Mouse (Mus musculus): Measurements from ENCODE around the gene Slco1a5. TPM values are rescaled to one million over a fixed set of nuclear protein-coding genes. Genes with fewer than 3 reads are reported as not detected.

Slco1a5 gene
- polyA plus RNA-seq, 1 experiment from 2014 or later = 0.12 TPM

DNA sequence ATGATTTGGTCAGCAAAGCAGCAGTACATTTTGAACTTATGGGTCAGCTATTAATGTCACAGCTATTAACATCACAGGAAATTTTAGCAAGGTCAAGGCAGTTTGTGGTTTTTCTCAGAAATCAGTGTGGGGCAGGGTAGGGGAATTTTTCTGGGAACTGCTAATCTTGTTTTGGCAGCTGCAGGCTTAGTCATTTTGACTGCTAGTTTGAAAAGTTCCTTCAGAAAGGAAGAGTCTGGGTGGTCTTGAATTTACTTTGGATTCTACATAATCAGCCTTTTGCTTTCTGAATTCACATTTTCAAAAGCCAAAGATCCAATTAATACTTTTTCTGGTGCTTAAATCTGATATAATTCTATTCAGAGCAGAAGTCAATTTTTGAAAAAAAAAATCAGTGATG is 113.0 kb downstream of the Slco1a5 start:
- no peak for DNase-seq
- Histone ChIP-seq H3K27ac (ENCODE audit: low read depth) (no peak overlapping the region), H3K4me1 (ENCODE audit: insufficient read depth) (no peaks in the 10 kb centered on the region), H3K9ac (no peak overlapping the region), H3K9me3 (ENCODE audit: low read depth, low read length) (no peaks in the 10 kb centered on the region), H3K36me3 (ENCODE audit: insufficient read depth) (no peaks in the 10 kb centered on the region), H3K4me3 (ENCODE audit: low read depth, low read length) (no peak overlapping the region), H3K4me2 (no peak overlapping the region), H3K27me3 (ENCODE audit: insufficient read depth, low read length) (no peaks in the 10 kb centered on the region)
- TF ChIP-seq CTCF (IDR thresholded peaks at IDR 0.05; ENCODE audit: low read depth) = no peak
- no peak for ATAC-seq (ENCODE audit: insufficient read depth)

DNA sequence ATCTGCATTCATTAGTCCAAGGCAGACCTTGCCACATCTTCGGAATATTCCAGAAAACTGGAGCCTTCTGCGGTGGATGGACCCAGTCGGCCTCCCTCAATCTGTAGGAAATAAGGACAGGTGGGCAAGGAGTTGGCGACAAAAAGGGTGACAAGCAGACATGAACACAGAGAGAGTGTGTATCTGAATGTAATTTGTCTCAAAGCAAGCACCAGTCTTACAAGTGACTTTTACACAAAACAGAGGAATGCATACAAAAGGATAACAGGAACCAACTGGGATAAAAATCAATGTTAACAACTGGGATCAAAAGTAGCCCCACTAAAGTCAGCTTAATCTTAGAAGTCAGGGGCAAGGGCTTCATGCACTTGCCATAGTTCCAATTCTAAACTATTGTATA is 114.4 kb downstream of the Slco1a5 start, which contains the start of gene Slco1a6:
Slco1a6 (minus strand) TSS at position 101 of the 400 bp plus-strand sequence.
- Histone ChIP-seq H3K27ac (ENCODE audit: low read depth) (no peak within 1 kb of the TSS), H3K27me3 (ENCODE audit: insufficient read depth, low read length) (no peaks in the 10 kb centered on the region), H3K4me1 (ENCODE audit: insufficient read depth) (no peaks in the 10 kb centered on the region), H3K4me3 (ENCODE audit: low read depth, low read length) (no peak within 1 kb of the TSS), H3K4me2 (no peak within 1 kb of the TSS), H3K9ac (no peak within 1 kb of the TSS), H3K36me3 (ENCODE audit: insufficient read depth) (no peaks in the 10 kb centered on the region), H3K9me3 (ENCODE audit: low read depth, low read length) (no peaks in the 10 kb centered on the region)
- DNase-seq = no peak
- WGBS = 88% methylated on average over 4 of the region's 4 CpGs
- no peak for ATAC-seq (ENCODE audit: insufficient read depth)
- no peak for TF ChIP-seq CTCF (IDR thresholded peaks at IDR 0.05; ENCODE audit: low read depth)

DNA sequence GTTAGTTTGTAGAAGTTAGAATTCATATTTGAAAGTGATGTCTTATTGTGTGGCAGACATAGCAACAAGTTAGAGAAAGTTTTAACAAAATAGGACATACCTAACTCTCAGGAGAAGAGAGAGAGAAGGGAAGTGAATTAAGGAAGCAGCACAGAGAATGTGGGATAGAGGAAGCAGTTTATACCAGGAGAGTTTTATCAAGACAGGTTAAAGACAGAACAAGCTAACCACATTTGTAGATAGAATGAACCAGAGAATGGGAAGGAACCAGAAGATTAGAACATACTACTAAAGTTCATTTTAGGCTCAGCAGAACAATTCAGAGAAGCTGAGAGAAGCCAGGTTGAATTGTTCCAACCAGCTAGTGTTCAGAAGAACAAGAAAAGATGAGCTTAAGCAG is 122.3 kb downstream of the Slco1a5 start:
- Histone ChIP-seq H3K27me3 (ENCODE audit: insufficient read depth, low read length) (no peaks in the 10 kb centered on the region), H3K9ac (no peak overlapping the region)
- TF ChIP-seq CTCF (IDR thresholded peaks at IDR 0.05; ENCODE audit: low read depth) = no peak

DNA sequence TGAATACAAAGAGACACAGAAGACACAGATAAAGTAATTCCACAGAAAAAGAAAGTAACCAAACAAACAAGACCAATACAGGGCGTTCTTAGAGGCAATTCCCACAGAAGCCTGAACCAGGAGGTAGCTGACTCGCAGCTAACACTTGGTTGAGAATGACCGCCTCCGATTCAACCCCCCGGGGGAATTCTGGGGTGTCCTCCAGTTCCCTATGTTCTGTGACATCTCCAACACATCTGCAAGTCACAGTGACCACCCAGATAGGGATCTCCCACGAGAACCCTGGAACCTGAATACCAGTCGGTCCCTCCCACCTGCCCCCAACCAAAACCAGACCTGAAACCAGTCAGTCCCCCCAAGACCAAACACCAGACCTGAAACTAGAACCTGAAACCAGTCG is 128.5 kb downstream of the Slco1a5 start:
- H3K27ac ChIP-seq (ENCODE audit: low read depth) = no peak overlapping the region
- no peak overlapping the region for H3K4me3 ChIP-seq (ENCODE audit: low read depth, low read length)
- H3K4me1 ChIP-seq (ENCODE audit: insufficient read depth) = no peaks in the 10 kb centered on the region
- H3K4me2 ChIP-seq = no peak overlapping the region
- no peak for TF ChIP-seq CTCF (IDR thresholded peaks at IDR 0.05; ENCODE audit: low read depth)
- DNase-seq = no peak
- no peak overlapping the region for H3K9ac ChIP-seq
- H3K9me3 ChIP-seq (ENCODE audit: low read depth, low read length) = no peaks in the 10 kb centered on the region
- no peaks in the 10 kb centered on the region for H3K36me3 ChIP-seq (ENCODE audit: insufficient read depth)
- WGBS = 83% methylated on average over 8 of the region's 8 CpGs
- H3K27me3 ChIP-seq (ENCODE audit: insufficient read depth, low read length) = no peaks in the 10 kb centered on the region
- ATAC-seq (ENCODE audit: insufficient read depth) = no peak

More for the DNA sequence above, 122.3 kb downstream of the Slco1a5 start:
- Histone ChIP-seq H3K4me1 (ENCODE audit: insufficient read depth) (no peaks in the 10 kb centered on the region), H3K4me2 (no peak overlapping the region), H3K36me3 (ENCODE audit: insufficient read depth) (no peaks in the 10 kb centered on the region), H3K9me3 (ENCODE audit: low read depth, low read length) (no peaks in the 10 kb centered on the region), H3K27ac (ENCODE audit: low read depth) (no peak overlapping the region), H3K4me3 (ENCODE audit: low read depth, low read length) (no peak overlapping the region)
- no peak for ATAC-seq (ENCODE audit: insufficient read depth)
- no peak for DNase-seq

DNA sequence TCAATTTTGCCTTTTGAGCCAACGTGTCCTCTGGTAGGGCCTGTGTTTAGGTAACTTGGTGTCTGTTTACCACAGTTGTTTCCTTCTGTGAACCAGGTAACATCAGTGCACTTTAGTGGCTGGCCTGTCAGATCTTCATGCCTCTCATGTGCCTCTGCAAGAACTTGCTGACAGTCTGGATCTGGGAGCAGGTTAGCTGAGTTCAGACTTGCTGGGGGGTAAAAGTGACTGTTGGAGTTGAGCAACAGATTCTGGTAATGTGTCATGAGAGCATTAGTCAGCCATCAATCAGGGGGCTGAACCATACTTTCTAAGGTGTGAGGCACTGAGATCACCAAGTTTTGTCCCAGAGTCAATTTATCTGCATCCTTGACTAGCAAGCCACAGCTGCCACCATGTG is 130.8 kb downstream of the Slco1a5 start:
- Histone ChIP-seq H3K4me1 (ENCODE audit: insufficient read depth) (no peaks in the 10 kb centered on the region), H3K9ac (no peak overlapping the region), H3K9me3 (ENCODE audit: low read depth, low read length) (no peaks in the 10 kb centered on the region), H3K4me3 (ENCODE audit: low read depth, low read length) (no peak overlapping the region), H3K4me2 (no peak overlapping the region), H3K36me3 (ENCODE audit: insufficient read depth) (no peaks in the 10 kb centered on the region), H3K27me3 (ENCODE audit: insufficient read depth, low read length) (no peaks in the 10 kb centered on the region), H3K27ac (ENCODE audit: low read depth) (no peak overlapping the region)
- WGBS = 59% methylated on average over 1 of the region's 1 CpGs
- no peak for ATAC-seq (ENCODE audit: insufficient read depth)
- no peak for TF ChIP-seq CTCF (IDR thresholded peaks at IDR 0.05; ENCODE audit: low read depth)
- no peak for DNase-seq

DNA sequence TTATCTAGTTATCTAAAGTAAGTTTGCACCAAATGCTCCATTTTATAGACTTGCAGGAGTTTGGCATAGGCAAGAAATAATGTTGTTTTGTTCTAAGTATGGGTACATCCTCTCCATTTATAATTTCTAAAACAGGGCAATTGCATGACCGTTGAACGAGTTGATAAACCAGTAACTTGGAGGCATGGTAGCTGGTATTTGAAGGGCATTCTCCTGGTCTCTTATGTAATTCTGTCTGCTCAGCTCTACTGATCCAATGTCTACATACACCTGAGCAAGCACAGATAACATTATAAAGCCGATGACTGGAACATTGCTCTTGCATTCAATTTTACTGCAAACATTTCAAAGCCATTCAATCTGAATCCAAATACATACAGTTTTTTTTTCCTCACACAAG is 135.4 kb downstream of the Slco1a5 start:
- Histone ChIP-seq H3K36me3 (ENCODE audit: insufficient read depth) (no peaks in the 10 kb centered on the region), H3K9ac (no peak overlapping the region), H3K4me1 (ENCODE audit: insufficient read depth) (no peaks in the 10 kb centered on the region), H3K27me3 (ENCODE audit: insufficient read depth, low read length) (no peaks in the 10 kb centered on the region), H3K4me3 (ENCODE audit: low read depth, low read length) (no peak overlapping the region), H3K4me2 (no peak overlapping the region), H3K27ac (ENCODE audit: low read depth) (no peak overlapping the region), H3K9me3 (ENCODE audit: low read depth, low read length) (no peaks in the 10 kb centered on the region)
- TF ChIP-seq CTCF (IDR thresholded peaks at IDR 0.05; ENCODE audit: low read depth) = no peak
- 78% methylated on average over 3 of the region's 3 CpGs for WGBS
- DNase-seq = no peak
- no peak for ATAC-seq (ENCODE audit: insufficient read depth)

DNA sequence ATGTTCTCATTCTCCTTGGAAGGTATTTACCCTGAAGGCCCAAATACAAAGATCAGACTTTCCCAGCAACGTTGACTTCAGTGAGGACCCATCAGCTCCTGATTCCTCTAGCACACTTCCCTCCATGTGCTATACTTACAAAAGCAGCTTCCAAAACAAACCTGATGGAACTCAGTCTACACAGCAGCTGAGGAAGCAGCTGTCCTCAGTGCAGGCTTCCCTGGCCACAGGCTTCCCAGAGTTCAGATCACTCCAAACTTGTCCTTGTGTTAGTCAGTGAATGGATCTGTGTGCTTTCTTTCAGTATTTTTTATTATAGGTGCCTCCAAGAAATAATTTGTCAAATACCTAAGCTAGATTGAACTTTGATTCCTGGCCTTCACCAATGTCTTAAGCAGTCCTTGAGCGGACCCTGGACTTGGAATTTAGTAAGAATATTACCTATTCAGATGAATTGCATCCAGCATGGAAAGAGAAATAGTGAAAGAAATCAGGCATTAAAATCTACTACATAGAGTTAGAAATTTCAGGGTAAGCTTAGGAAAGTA is 136.8 kb downstream of the Slco1a5 start:
- H3K27me3 ChIP-seq (ENCODE audit: insufficient read depth, low read length) = no peaks in the 10 kb centered on the region
- no peak for ATAC-seq (ENCODE audit: insufficient read depth)
- H3K9ac ChIP-seq = no peak overlapping the region
- H3K36me3 ChIP-seq (ENCODE audit: insufficient read depth) = no peaks in the 10 kb centered on the region
- no peak overlapping the region for H3K4me2 ChIP-seq
- 77% methylated on average over 2 of the region's 2 CpGs for WGBS
- H3K27ac ChIP-seq (ENCODE audit: low read depth) = no peak overlapping the region
- no peaks in the 10 kb centered on the region for H3K4me1 ChIP-seq (ENCODE audit: insufficient read depth)
- H3K9me3 ChIP-seq (ENCODE audit: low read depth, low read length) = no peaks in the 10 kb centered on the region
- H3K4me3 ChIP-seq (ENCODE audit: low read depth, low read length) = no peak overlapping the region
- no peak for DNase-seq
- no peak for TF ChIP-seq CTCF (IDR thresholded peaks at IDR 0.05; ENCODE audit: low read depth)

Other genes starting within 250 kb of the Slco1a5 start
- not detected in 2 replicates for gene Slco1a6, start 114.5 kb downstream of the Slco1a5 start, polyA plus RNA-seq (2014; fragmentation: Nextera tagmentation; extraction: Ambion mirVana)
- gene Iapp, start 24.6 kb downstream of the Slco1a5 start, polyA plus RNA-seq (2014; fragmentation: Nextera tagmentation; extraction: Ambion mirVana) = not detected in 2 replicates
- gene Pyroxd1, start 22.7 kb upstream of the Slco1a5 start, polyA plus RNA-seq (2014; fragmentation: Nextera tagmentation; extraction: Ambion mirVana) = 17.7 and 21.2 TPM in 2 replicates
- 29.9 and 33.0 TPM in 2 replicates for gene Recql, start 64.1 kb upstream of the Slco1a5 start, polyA plus RNA-seq (2014; fragmentation: Nextera tagmentation; extraction: Ambion mirVana)
- 107 and 113 TPM in 2 replicates for gene Golt1b, start 64.2 kb upstream of the Slco1a5 start, polyA plus RNA-seq (2014; fragmentation: Nextera tagmentation; extraction: Ambion mirVana)
- 1.5 and 1.6 TPM in 2 replicates for gene Spx, start 90.5 kb upstream of the Slco1a5 start, polyA plus RNA-seq (2014; fragmentation: Nextera tagmentation; extraction: Ambion mirVana)
- gene Gys2, start 150.1 kb upstream of the Slco1a5 start, polyA plus RNA-seq (2014; fragmentation: Nextera tagmentation; extraction: Ambion mirVana) = not detected in 2 replicates
- 215 and 230 TPM in 2 replicates for gene Ldhb, start 185.0 kb upstream of the Slco1a5 start, polyA plus RNA-seq (2014; fragmentation: Nextera tagmentation; extraction: Ambion mirVana)
- gene Kcnj8, start 248.6 kb upstream of the Slco1a5 start, polyA plus RNA-seq (2014; fragmentation: Nextera tagmentation; extraction: Ambion mirVana) = 13.6 and 16.3 TPM in 2 replicates